Mouse (Mus musculus) limb, embryonic 14.5 days (tissue): ENCODE data around the gene Atf4. TPM values are rescaled to one million over a fixed set of nuclear protein-coding genes. Genes with fewer than 3 reads are reported as not detected.

Experiments
- ATAC-seq: fragments of 200-750 bp; cut with Nextera tagmentation; 2 replicates; pipeline ENCODE4 v1.8.0; 2017; ENCODE audit warnings: low read depth, moderate number of reproducible peaks, moderate TSS enrichment; ENCODE audit not compliant: low FRiP score
- DNase-seq: peaks from one replicate; pipeline ENCODE4 v3.0.0-alpha.2; 2015; ENCODE audit warnings: low spot score
- H3K27ac ChIP-seq: fragments of 300-500 bp; sonication (generic); replicated peaks from 2 replicates; pipeline ENCODE4 v1.5.1; 2014; ENCODE audit warnings: low read depth, mild to moderate bottlenecking, low read length, moderate library complexity, mixed read lengths
- H3K27me3 ChIP-seq: fragments of 300-500 bp; sonication (generic); 2 replicates; pipeline ENCODE4 v1.6.1; 2014; ENCODE audit warnings: low read length, mixed read lengths; ENCODE audit not compliant: control insufficient read depth, insufficient read depth
- H3K36me3 ChIP-seq: fragments of 300-500 bp; sonication (generic); 2 replicates; pipeline ENCODE4 v1.6.1; 2014; ENCODE audit warnings: mild to moderate bottlenecking, low read length, moderate library complexity, mixed read lengths; ENCODE audit not compliant: control insufficient read depth, insufficient read depth
- H3K4me1 ChIP-seq: fragments of 300-500 bp; sonication (generic); 2 replicates; pipeline ENCODE4 v1.6.1; 2014; ENCODE audit warnings: antibody characterized with exemption, low read length, mixed read lengths; ENCODE audit not compliant: control insufficient read depth, insufficient read depth
- H3K4me2 ChIP-seq: fragments of 300-500 bp; sonication (generic); replicated peaks from 2 replicates; pipeline ENCODE4 v1.6.1; 2014; ENCODE audit warnings: low read depth, mild to moderate bottlenecking, low read length, moderate library complexity; ENCODE audit not compliant: severe bottlenecking
- H3K4me3 ChIP-seq: fragments of 300-500 bp; sonication (generic); replicated peaks from 2 replicates; pipeline ENCODE4 v1.5.1; 2014; ENCODE audit warnings: low read length
- H3K9ac ChIP-seq: fragments of 300-500 bp; sonication (generic); 2 replicates; pipeline ENCODE4 v1.6.1; 2014; ENCODE audit warnings: mild to moderate bottlenecking, low read depth, low read length, moderate library complexity; ENCODE audit not compliant: severe bottlenecking
- H3K9me3 ChIP-seq: fragments of 300-500 bp; sonication (generic); 2 replicates; pipeline ENCODE4 v1.6.1; 2016; ENCODE audit warnings: low read length; ENCODE audit not compliant: control insufficient read depth
- POLR2A ChIP-seq: fragments of 200-500 bp; IDR thresholded peaks from 2 replicates; pipeline ENCODE4 v1.8.0; 2012; ENCODE audit warnings: inconsistent platforms, mild to moderate bottlenecking, moderate library complexity, borderline replicate concordance; ENCODE audit not compliant: insufficient read depth, insufficient read length; ENCODE audit errors: extremely low read depth
- WGBS: fragments of 180-500 bp; shearing (Covaris S2); extraction: QIAGEN DNeasy Blood & Tissue Kit; methylation state at CpG from one replicate; pipeline ENCODE4 v1.1.7; 2014; 5-methylcytosine and 5-hydroxymethylcytosine counted together
- polyA plus RNA-seq, 2 experiments: library from polyadenylated mRNA; depleted of rRNA in 1 of 2; stranded (reverse) in 1 of 2; unstranded in 1 of 2; fragments of >200 nt; fragmentation: Nextera tagmentation in 1 of 2; extraction: Ambion mirVana in 1 of 2; gene quantifications; 2 replicates each; pipeline versions ENCODE4 v1.2.1 to v1.2.3; 2012 to 2014

Atf4 gene
- polyA plus RNA-seq, 2 experiments: 141 to 319 TPM

DNA sequence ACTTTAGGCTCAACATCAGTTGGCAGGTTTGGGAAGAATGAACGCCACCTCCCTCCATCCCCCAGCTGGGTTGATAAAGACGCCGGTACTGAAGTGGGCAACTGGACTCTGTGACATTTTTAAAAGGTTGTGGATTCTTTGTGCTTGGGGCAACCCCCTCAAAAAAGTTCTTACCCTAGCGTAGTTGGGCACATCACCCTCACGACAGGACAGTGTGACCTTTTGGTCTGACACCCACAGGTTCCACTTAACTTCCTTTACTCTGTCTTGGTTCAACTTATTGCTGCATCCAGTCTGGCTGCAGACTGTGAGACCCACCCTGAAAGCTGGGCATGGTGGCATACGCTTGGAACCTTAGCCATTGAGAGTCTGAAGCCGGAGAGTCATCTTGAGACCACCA is 31.2 kb upstream of the Atf4 start:
- TF ChIP-seq POLR2A: no peak
- no peaks in the 10 kb centered on the region for H3K36me3 ChIP-seq
- ATAC-seq (no peak), DNase-seq (no peak)
- H3K9ac ChIP-seq: no peak overlapping the region
- no peak overlapping the region for H3K27ac ChIP-seq
- WGBS: 89% methylated on average over 7 of the region's 7 CpGs
- no peaks in the 10 kb centered on the region for H3K9me3 ChIP-seq
- no peak overlapping the region for H3K4me3 ChIP-seq
- H3K27me3 ChIP-seq: no peaks in the 10 kb centered on the region
- no peaks in the 10 kb centered on the region for H3K4me1 ChIP-seq
- no peak overlapping the region for H3K4me2 ChIP-seq

- Histone ChIP-seq H3K36me3 (no peaks in the 10 kb centered on the region), H3K4me1 (no peaks in the 10 kb centered on the region), H3K4me2 (no peak overlapping the region), H3K27me3 (no peaks in the 10 kb centered on the region), H3K4me3 (no peak overlapping the region), H3K9ac (no peak overlapping the region), H3K9me3 (no peaks in the 10 kb centered on the region), H3K27ac (no peak overlapping the region)
- ATAC-seq (no peak; the same call in 1 of the 2 replicates), DNase-seq (peak; percentile 11)
- 29% methylated on average over 9 of the region's 9 CpGs for WGBS
- no peak for TF ChIP-seq POLR2A
These were observed 29.8 kb upstream of the Atf4 start for GRCm38 (mm10) chr15:80225208-80225607.

DNA sequence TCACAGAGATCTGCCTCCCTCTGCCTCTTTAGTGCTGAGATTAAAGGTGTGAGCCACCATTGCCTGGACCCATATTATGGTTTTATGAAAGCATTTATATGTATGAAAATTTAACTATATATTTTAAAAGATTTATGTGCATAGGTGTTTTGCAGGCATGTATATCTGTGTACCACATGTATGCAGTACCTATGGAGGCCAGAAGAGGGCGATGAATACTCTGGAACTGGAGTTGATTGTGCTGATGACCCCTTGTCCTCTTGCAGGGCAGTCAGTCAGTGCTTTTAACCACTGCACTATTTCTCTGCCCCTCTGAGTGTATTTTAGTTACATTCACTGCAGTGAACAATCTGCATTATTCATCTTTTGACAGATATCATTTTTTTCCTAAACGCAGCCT is 29.2 kb upstream of the Atf4 start:
- no peak overlapping the region for H3K9ac ChIP-seq
- H3K4me3 ChIP-seq: no peak overlapping the region
- 47% methylated on average over 2 of the region's 2 CpGs for WGBS
- no peaks in the 10 kb centered on the region for H3K36me3 ChIP-seq
- no peaks in the 10 kb centered on the region for H3K4me1 ChIP-seq
- no peak overlapping the region for H3K4me2 ChIP-seq
- H3K27ac ChIP-seq: no peak overlapping the region
- no peaks in the 10 kb centered on the region for H3K9me3 ChIP-seq
- DNase-seq (peak; percentile 38), ATAC-seq (no peak)
- TF ChIP-seq POLR2A: no peak
- H3K27me3 ChIP-seq: no peaks in the 10 kb centered on the region

GRCm38 (mm10) chr15:80228071-80228800 is 26.7 kb upstream of the Atf4 start:
- WGBS: 78% methylated on average over 17 of the region's 17 CpGs
- Histone ChIP-seq H3K36me3 (no peaks in the 10 kb centered on the region), H3K4me2 (no peak overlapping the region), H3K9me3 (no peaks in the 10 kb centered on the region), H3K9ac (no peak overlapping the region), H3K27me3 (no peaks in the 10 kb centered on the region), H3K4me3 (no peak overlapping the region), H3K27ac (no peak overlapping the region), H3K4me1 (no peaks in the 10 kb centered on the region)
- TF ChIP-seq POLR2A: no peak
- DNase-seq (no peak), ATAC-seq (no peak)

- DNase-seq (no peak), ATAC-seq (no peak)
- Histone ChIP-seq H3K4me2 (no peak overlapping the region), H3K36me3 (peaks cover 19% of the 10 kb centered on the region), H3K9ac (no peak overlapping the region), H3K9me3 (no peaks in the 10 kb centered on the region), H3K4me3 (no peak overlapping the region), H3K4me1 (peaks cover 5% of the 10 kb centered on the region; the same call in 1 of the 2 replicates), H3K27ac (no peak overlapping the region), H3K27me3 (no peaks in the 10 kb centered on the region)
- 82% methylated on average over 2 of the region's 2 CpGs for WGBS
- TF ChIP-seq POLR2A: no peak
These were observed 22.7 kb upstream of the Atf4 start for GRCm38 (mm10) chr15:80232331-80232730.

DNA sequence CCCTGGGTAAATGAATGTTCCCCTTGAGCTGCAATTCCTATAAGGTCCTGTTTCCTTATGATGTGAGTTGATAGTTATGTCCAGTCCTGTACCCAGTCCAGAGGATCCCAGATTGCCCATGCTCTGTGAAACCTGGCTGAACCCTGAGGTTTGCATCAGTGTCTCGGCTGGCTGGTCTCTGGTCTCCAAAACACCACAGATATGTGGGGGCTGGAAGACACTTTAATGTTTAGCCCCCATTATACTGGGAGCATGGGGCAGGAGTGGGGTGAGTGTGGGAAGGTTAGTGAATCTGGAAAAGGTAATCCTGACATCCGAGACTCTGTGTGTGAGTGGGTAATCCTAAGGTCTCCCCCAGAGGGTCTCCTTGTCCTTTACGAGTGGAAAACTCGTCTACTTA is 21.9 kb upstream of the Atf4 start:
- H3K36me3 ChIP-seq: peaks cover 23% of the 10 kb centered on the region
- WGBS: 48% methylated on average over 4 of the region's 4 CpGs
- H3K27ac ChIP-seq: peak overlapping the region; percentile 71
- H3K4me2 ChIP-seq: peak overlapping the region; percentile 79
- peaks cover 5% of the 10 kb centered on the region; the same call in 1 of the 2 replicates for H3K4me1 ChIP-seq
- H3K9ac ChIP-seq: no peak overlapping the region
- TF ChIP-seq POLR2A: no peak
- no peaks in the 10 kb centered on the region for H3K9me3 ChIP-seq
- DNase-seq: no peak
- ATAC-seq: no peak
- H3K4me3 ChIP-seq: peak overlapping the region; percentile 96; the same call in 1 of the 2 replicates
- H3K27me3 ChIP-seq: no peaks in the 10 kb centered on the region
